Mouse (Mus musculus) MEL (cell line): ENCODE data around the gene Rnf181. TPM values are rescaled to one million over a fixed set of nuclear protein-coding genes. Genes with fewer than 3 reads are reported as not detected.

Source experiments
- DNase-seq: peaks from one replicate; pipeline ENCODE4 v3.0.0; 2011; ENCODE audit warnings: low read depth, low spot score
- H3K27ac ChIP-seq: 2 replicates; pipeline ENCODE4 v1.5.1; 2012; ENCODE audit warnings: low read depth, mild to moderate bottlenecking, control low read depth, low read length, moderate library complexity; ENCODE audit not compliant: control insufficient read depth
- H3K27me3 ChIP-seq, 2 experiments: fragments of 150-350 bp in 1 of 2; sonication (generic) in 1 of 2; 2 replicates each; pipeline ENCODE4 v1.6.1; 2012; ENCODE audit warnings: low read length in 2 of 2, mild to moderate bottlenecking in 2 of 2, improper control_type of control experiment in 1 of 2, moderate library complexity in 1 of 2; ENCODE audit not compliant: insufficient read depth in 2 of 2, control insufficient read depth in 1 of 2
- H3K36me3 ChIP-seq, 2 experiments: 2 replicates each; pipeline ENCODE4 v1.6.1; 2012 to 2014; ENCODE audit warnings: low read length in 2 of 2, improper control_type of control experiment in 1 of 2, inconsistent platforms in 1 of 2, mild to moderate bottlenecking in 1 of 2; ENCODE audit not compliant: insufficient read depth in 2 of 2, control insufficient read depth in 1 of 2
- H3K4me1 ChIP-seq, 2 experiments: fragments of 150-350 bp in 1 of 2; sonication (generic) in 1 of 2; 2 replicates each; pipeline ENCODE4 v1.6.1; 2012; ENCODE audit warnings: low read length in 2 of 2, improper control_type of control experiment in 1 of 2, mild to moderate bottlenecking in 1 of 2; ENCODE audit not compliant: insufficient read depth in 2 of 2, control insufficient read depth in 1 of 2
- H3K4me3 ChIP-seq, 2 experiments: fragments of 150-350 bp in 1 of 2; sonication (generic) in 1 of 2; 2 replicates each; pipeline ENCODE4 v1.5.1; 2012; ENCODE audit warnings: low read depth in 2 of 2, low read length in 2 of 2, mild to moderate bottlenecking in 2 of 2, moderate library complexity in 2 of 2, control low read depth in 1 of 2, improper control_type of control experiment in 1 of 2; ENCODE audit not compliant: control insufficient read depth in 1 of 2, insufficient read depth in 1 of 2
- H3K79me2 ChIP-seq: 2 replicates; pipeline ENCODE4 v1.6.1; 2012; ENCODE audit warnings: mild to moderate bottlenecking, low read length, moderate library complexity; ENCODE audit not compliant: control insufficient read depth, poor library complexity, insufficient read depth
- H3K9ac ChIP-seq: 2 replicates; pipeline ENCODE4 v1.6.1; 2012; ENCODE audit warnings: low read depth, mild to moderate bottlenecking, control low read depth, low read length, moderate library complexity; ENCODE audit not compliant: control insufficient read depth, poor library complexity, severe bottlenecking
- H3K9me3 ChIP-seq: fragments of 150-350 bp; sonication (generic); replicated peaks from 2 replicates; pipeline ENCODE4 v1.6.1; 2012; ENCODE audit warnings: mild to moderate bottlenecking, low read length, improper control_type of control experiment, moderate library complexity; ENCODE audit not compliant: insufficient read depth
- CTCF ChIP-seq, 3 experiments: IDR thresholded peaks in 2 of 3; conservative IDR thresholded peaks in 1 of 3; 2 replicates each; pipeline ENCODE4 v1.5.1; 2011 to 2012; ENCODE audit warnings: low read length in 3 of 3, low read depth in 2 of 3, mild to moderate bottlenecking in 2 of 3, improper control_type of control experiment in 1 of 3, inconsistent platforms in 1 of 3, mixed read lengths in 1 of 3, moderate library complexity in 1 of 3; ENCODE audit not compliant: control insufficient read depth in 1 of 3, insufficient read depth in 1 of 3, poor library complexity in 1 of 3, severe bottlenecking in 1 of 3
- ELF1 ChIP-seq: IDR thresholded peaks from 2 replicates; pipeline ENCODE4 v1.6.1; 2014; ENCODE audit warnings: low read depth, mild to moderate bottlenecking, inconsistent platforms, low read length, improper control_type of control experiment, moderate library complexity
- ETS1 ChIP-seq: IDR thresholded peaks from 2 replicates; pipeline ENCODE4 v1.6.1; 2012; ENCODE audit warnings: low read depth, mild to moderate bottlenecking, inconsistent platforms, low read length, improper control_type of control experiment, moderate library complexity
- JUND ChIP-seq: IDR thresholded peaks from 2 replicates; pipeline ENCODE4 v1.6.1; 2011; ENCODE audit warnings: low read depth, mild to moderate bottlenecking, improper control_type of control experiment, low read length
- MAX ChIP-seq: IDR thresholded peaks from 2 replicates; pipeline ENCODE4 v1.6.1; 2011; ENCODE audit warnings: low read length, improper control_type of control experiment
- POLR2AphosphoS2 ChIP-seq: IDR thresholded peaks from 2 replicates; pipeline ENCODE4 v1.6.1; 2011; ENCODE audit warnings: low read length, improper control_type of control experiment
- POLR2AphosphoS5 ChIP-seq: IDR thresholded peaks from 2 replicates; pipeline ENCODE4 v1.6.1; 2012; ENCODE audit warnings: low read depth, borderline replicate concordance, mild to moderate bottlenecking, inconsistent platforms, low read length, moderate library complexity, mixed read lengths
- RAD21 ChIP-seq: IDR thresholded peaks from 2 replicates; pipeline ENCODE4 v1.6.1; 2011; ENCODE audit warnings: mild to moderate bottlenecking, low read depth, low read length, improper control_type of control experiment
- SMC3 ChIP-seq: IDR thresholded peaks from 2 replicates; pipeline ENCODE4 v1.6.1; 2011; ENCODE audit warnings: low read depth, low read length, improper control_type of control experiment
- USF1 ChIP-seq: IDR thresholded peaks from 2 replicates; pipeline ENCODE4 v1.6.1; 2014; ENCODE audit warnings: low read depth, mild to moderate bottlenecking, inconsistent platforms, low read length, improper control_type of control experiment, moderate library complexity
- USF2 ChIP-seq, 2 experiments: IDR thresholded peaks; 2 replicates each; pipeline ENCODE4 v1.6.1; 2011 to 2012; ENCODE audit warnings: improper control_type of control experiment in 2 of 2, low read length in 2 of 2, borderline replicate concordance in 1 of 2, inconsistent platforms in 1 of 2, low read depth in 1 of 2, mild to moderate bottlenecking in 1 of 2; ENCODE audit not compliant: insufficient read depth in 1 of 2
- polyA plus RNA-seq, 2 experiments: library from polyadenylated mRNA; stranded (reverse) in 1 of 2; unstranded in 1 of 2; fragments of >175 nt in 1 of 2; fragments of >200 nt in 1 of 2; gene quantifications; 2 replicates each; pipeline versions ENCODE4 v1.2.1 to v1.2.4; 2012; ENCODE audit warnings: low replicate concordance in 2 of 2, low read depth in 1 of 2; ENCODE audit not compliant: insufficient read length in 2 of 2, insufficient read depth in 1 of 2, missing spikeins in 1 of 2
- total RNA-seq: library from RNA; depleted of rRNA; stranded (reverse); fragments of 300-350 nt; gene quantifications from 2 replicates; pipeline ENCODE4 v1.2.3, GENCODE M21; 2012

Gene Rnf181
- total and polyA plus RNA-seq, 3 experiments = 47.2 to 268 (median 107) TPM

DNA sequence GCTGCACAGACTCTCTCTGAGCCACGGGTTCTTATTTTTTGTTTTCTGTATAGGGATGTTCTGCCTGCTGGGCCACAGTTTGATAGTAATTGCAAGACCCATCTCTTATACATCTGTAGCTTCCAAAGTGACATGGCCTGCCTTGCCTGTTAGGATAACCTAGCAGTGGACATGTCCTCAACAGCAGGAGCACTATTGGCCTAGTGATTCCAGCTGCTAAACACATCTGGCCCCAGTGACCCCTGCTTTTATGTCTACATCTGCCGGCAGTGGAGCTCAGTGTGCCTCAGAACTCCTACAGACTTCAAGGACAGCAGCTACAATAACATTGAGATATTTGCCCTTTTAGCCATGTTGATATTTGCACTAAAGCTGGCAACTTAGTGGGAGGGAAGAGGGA is 33.2 kb upstream of the Rnf181 start:
- peak; percentile 12 for DNase-seq
- Histone ChIP-seq H3K9ac (no peak overlapping the region), H3K27ac (no peak overlapping the region), H3K27me3 (no peaks in the 10 kb centered on the region), H3K9me3 (no peaks in the 10 kb centered on the region), H3K4me3 (no peak overlapping the region), H3K36me3 (peaks cover 0 to 9% of the 10 kb centered on the region in 2 experiments; a peak in 2 of 4 replicates), H3K4me1 (peaks cover 2 to 22% of the 10 kb centered on the region in 2 experiments; a peak in 3 of 4 replicates), H3K79me2 (no peaks in the 10 kb centered on the region)
- no peak for TF ChIP-seq MAX
- no peak for TF ChIP-seq SMC3
- no peak for TF ChIP-seq ELF1
- no peak for TF ChIP-seq USF1
- no peak for TF ChIP-seq POLR2AphosphoS5
- no peak for TF ChIP-seq RAD21
- TF ChIP-seq, all 39 proteins: peak for 0

DNA sequence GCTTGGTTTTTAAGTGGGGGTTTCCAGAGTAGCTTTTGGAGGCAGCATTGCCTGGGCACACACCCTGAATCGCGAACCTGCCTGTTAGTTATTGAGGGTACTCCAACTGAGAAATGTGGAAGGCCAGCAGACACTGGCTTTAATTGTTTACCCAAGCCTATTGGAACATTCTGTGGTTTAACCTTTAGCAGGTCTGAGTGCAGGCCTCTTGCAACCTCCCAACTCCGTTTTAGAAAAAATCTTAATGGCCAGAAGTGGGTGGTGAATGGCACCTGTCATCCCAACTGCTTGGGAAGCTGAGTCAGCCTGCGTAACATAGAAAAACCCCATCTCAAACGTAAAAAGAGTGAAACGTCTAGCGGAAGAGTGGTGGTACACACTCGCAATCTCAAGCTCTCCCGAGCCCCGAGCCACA is 30.1 kb upstream of the Rnf181 start:
- TF ChIP-seq USF2 (IDR thresholded peaks at IDR 0.05; ENCODE audit: borderline replicate concordance in 1 of 2, insufficient read depth in 1 of 2, low read depth in 1 of 2, low read length in 2 of 2) = no peak
- TF ChIP-seq POLR2AphosphoS2 = peak; percentile 65; the same call in 1 of the 2 replicates
- TF ChIP-seq, all 39 proteins: peak for 1
- Histone ChIP-seq H3K27me3 (no peaks in the 10 kb centered on the region), H3K4me1 (peaks cover 0 to 24% of the 10 kb centered on the region in 2 experiments; a peak in 2 of 4 replicates), H3K36me3 (peaks cover 0 to 15% of the 10 kb centered on the region in 2 experiments; a peak in 2 of 4 replicates), H3K27ac (no peak overlapping the region), H3K9ac (no peak overlapping the region), H3K9me3 (no peaks in the 10 kb centered on the region), H3K4me3 (no peak overlapping the region), H3K79me2 (peaks cover 15% of the 10 kb centered on the region)
- peak; percentile 15 for DNase-seq

DNA sequence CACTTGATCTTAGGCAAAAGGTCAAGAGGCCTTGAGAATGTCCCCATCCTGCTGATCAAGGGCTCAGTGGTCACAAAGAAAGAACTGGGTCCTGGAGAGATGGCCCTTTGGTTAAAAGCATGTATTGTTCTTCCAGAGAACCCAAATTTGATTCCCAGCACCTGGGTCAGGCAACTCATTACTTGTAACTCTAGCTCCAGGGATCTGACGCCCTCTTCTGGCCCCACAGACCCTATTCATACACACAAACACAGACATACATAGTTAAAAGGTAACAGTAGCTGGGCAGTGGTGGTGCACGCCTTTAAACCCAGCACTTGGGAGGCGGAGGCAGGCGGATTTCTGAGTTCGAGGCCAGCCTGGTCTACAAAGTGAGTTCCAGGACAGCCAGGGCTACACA is 25.6 kb upstream of the Rnf181 start:
- Histone ChIP-seq H3K4me1 (peaks cover 0 to 43% of the 10 kb centered on the region in 2 experiments; a peak in 3 of 4 replicates), H3K79me2 (peaks cover 52% of the 10 kb centered on the region), H3K4me3 (peak overlapping the region; percentile 43 to 51), H3K36me3 (peaks cover 0 to 35% of the 10 kb centered on the region in 2 experiments; a peak in 2 of 4 replicates), H3K9me3 (no peaks in the 10 kb centered on the region), H3K27ac (peak overlapping the region; percentile 99)
- no peak for TF ChIP-seq ETS1
- no peak for TF ChIP-seq RAD21
- peak in 1 of 3 experiments; percentile 27; a peak in 2 of 6 replicates for TF ChIP-seq CTCF (IDR thresholded peaks at IDR 0.05 in 2 of 3, conservative IDR thresholded peaks at IDR 0.05 in 1 of 3; ENCODE audit: control insufficient read depth in 1 of 3, insufficient read depth in 1 of 3, low read depth in 2 of 3, low read length in 3 of 3, poor library complexity in 1 of 3, severe bottlenecking in 1 of 3)
- no peak for TF ChIP-seq SMC3
- no peak for TF ChIP-seq JUND
- TF ChIP-seq, all 39 proteins: peak for 1
- Histone ChIP-seq H3K9ac (peak overlapping the region; percentile 96), H3K27me3 (no peaks in the 10 kb centered on the region)
- peak; percentile 60 for DNase-seq
